Mouse (Mus musculus): ENCODE measurements around the gene Ogfrl1.

DNA sequence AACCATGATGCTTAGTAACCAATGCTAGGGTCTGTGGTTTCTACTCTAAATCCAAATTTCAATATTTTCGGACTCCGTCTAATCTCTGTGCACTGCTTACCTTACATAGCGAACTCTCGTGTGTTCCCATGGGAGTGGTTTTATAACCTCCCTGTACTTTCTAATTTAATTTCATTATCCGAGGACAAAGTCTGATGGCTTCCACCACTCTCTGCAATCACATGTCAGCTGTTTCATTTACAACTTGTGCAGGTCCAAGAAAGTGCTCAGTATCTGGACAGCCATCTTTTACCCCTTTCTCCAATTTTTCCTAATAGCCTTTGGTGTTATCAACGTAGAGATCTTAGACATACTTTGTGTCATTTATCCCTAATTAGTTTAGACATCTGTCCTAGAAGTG, 44.7 kb downstream of the Ogfrl1 start:
- TF ChIP-seq CTCF (IDR thresholded peaks at IDR 0.05; ENCODE audit: borderline replicate concordance, insufficient read depth, low read depth, low read length) (no peak), POLR2A (IDR thresholded peaks at IDR 0.05; ENCODE audit: borderline replicate concordance, insufficient read depth, low read length) (no peak)

All from cerebellum, adult 2 months (tissue).